Mouse (Mus musculus) liver, embryonic 14.5 days (tissue): Measurements from ENCODE around the gene Ppp2r2d.

Experiments
- CTCF ChIP-seq: IDR thresholded peaks from 2 replicates; pipeline ENCODE4 v1.5.1; 2016; ENCODE audit warnings: antibody characterized with exemption, low read depth, control low read depth
- EP300 ChIP-seq: IDR thresholded peaks from 2 replicates; pipeline ENCODE4 v1.6.1; 2016; ENCODE audit warnings: antibody characterized with exemption, low read depth

- TF ChIP-seq CTCF: no peak
- no peak for TF ChIP-seq EP300
Observed at GRCm38 (mm10) chr7:138807146-138807545, 38.7 kb upstream of the Ppp2r2d start.
